Mouse (Mus musculus): ENCODE measurements around the gene Abl2. TPM values are rescaled to one million over a fixed set of nuclear protein-coding genes. Genes with fewer than 3 reads are reported as not detected.
"Not testable (repeated sequence)": the region's sequence is repeated elsewhere in the genome, so short reads cannot be mapped to it uniquely, and the experiment has no call there.

Gene Abl2
- polyA plus RNA-seq (2015; fragmentation: Nextera tagmentation; extraction: Ambion mirVana) = 3.2 and 3.9 TPM in 2 replicates

DNA sequence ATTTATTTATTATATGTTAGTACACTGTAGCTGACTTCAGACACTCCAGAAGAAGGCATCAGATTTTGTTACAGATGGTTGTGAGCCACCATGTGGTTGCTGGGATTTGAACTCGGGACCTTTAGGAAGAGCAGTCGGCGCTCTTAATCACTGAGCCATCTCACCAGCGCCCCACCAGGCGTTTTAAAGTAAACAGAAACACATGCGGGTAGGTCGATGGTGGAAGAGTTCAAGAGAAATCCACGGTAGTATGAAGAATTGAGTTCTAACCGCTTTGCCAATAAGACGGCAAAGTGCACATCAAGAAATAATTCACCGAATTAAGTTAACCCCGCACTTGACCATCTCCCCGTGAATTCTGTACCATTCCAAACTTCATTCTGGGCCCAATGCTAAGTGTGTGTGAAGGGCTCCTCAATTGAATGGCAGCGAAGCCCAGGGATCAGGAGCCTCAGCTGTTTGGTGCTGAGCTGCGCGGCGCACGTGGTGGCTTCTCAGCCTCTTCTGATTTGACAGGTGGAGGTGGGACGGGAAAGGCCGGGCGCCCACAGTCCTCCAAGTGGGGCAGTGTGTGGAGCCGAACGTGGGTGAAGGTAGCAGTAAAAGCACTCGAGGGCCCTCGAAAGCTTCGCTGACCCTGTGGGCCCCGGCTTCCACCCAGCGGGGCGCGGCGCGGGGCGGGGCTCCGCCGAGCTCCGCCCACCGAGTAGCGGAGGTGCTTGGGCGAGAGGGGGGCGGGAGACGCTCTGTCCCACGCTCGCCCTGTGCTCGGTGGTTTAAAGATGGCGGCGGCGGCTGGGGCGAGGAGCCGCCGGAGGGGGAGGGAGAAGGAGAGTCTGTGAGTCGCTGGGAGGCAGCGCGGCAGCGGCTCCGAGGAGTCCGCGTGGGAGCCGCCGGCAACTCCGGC is at the start of gene Abl2:
Abl2 (plus strand) TSS at position 763 of the 907 bp plus-strand sequence.
- Histone ChIP-seq H3K4me2 (peak within 1 kb of the TSS; percentile 68), H3K9me3 (no peaks in the 10 kb centered on the region), H3K27ac (peak within 1 kb of the TSS; percentile 94), H3K9ac (peak within 1 kb of the TSS; percentile 97), H3K36me3 (no peaks in the 10 kb centered on the region), H3K4me3 (peak within 1 kb of the TSS; percentile 97), H3K27me3 (no peaks in the 10 kb centered on the region), H3K4me1 (peaks cover 12% of the 10 kb centered on the region)
- ATAC-seq (ENCODE audit: borderline replicate concordance, extremely low read depth, low FRiP score, low TSS enrichment) = peak; percentile 97
- 7% methylated on average over 59 of the region's 60 CpGs for WGBS

DNA sequence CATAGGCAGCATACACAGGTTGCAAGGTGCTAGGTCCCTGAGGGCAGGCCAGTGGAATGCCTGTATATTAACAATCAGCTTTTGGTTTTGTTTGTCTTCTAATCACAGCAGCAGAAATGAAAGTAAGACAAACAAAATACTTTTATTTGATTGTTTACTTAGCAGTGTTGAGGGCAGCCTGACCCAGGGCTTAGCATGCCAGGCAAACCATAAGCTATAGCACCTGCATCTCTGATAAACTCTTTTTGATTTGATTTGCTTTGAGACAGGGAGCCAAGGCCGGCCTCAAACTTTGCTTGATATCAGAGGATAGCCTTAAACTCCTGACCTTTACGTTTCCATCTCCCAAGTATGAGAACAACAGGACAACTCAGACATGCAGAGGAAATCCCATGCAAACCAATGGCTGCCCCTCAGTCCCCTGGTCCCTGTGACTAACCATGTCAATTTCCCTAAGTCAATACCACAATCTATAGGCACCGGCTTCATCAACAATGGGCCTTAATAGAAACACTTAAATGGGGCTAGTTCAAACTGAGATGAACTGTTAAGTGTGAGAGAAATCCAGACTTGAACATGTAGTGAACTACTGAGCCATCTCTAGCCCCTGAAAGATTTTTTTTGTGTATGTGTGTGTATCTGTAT is 38.3 kb upstream of the Abl2 start:
- Histone ChIP-seq H3K4me2 (no peak overlapping the region), H3K9ac (no peak overlapping the region), H3K4me3 (no peak overlapping the region), H3K36me3 (no peaks in the 10 kb centered on the region), H3K27me3 (no peaks in the 10 kb centered on the region), H3K9me3 (no peaks in the 10 kb centered on the region), H3K4me1 (0 out of 2 replicates have a peak, but pooled peaks cover 6% of the 10 kb centered on the region), H3K27ac (no peak overlapping the region)
- ATAC-seq (ENCODE audit: borderline replicate concordance, extremely low read depth, low FRiP score, low TSS enrichment) = no peak
- WGBS = 49% methylated on average over 3 of the region's 3 CpGs

DNA sequence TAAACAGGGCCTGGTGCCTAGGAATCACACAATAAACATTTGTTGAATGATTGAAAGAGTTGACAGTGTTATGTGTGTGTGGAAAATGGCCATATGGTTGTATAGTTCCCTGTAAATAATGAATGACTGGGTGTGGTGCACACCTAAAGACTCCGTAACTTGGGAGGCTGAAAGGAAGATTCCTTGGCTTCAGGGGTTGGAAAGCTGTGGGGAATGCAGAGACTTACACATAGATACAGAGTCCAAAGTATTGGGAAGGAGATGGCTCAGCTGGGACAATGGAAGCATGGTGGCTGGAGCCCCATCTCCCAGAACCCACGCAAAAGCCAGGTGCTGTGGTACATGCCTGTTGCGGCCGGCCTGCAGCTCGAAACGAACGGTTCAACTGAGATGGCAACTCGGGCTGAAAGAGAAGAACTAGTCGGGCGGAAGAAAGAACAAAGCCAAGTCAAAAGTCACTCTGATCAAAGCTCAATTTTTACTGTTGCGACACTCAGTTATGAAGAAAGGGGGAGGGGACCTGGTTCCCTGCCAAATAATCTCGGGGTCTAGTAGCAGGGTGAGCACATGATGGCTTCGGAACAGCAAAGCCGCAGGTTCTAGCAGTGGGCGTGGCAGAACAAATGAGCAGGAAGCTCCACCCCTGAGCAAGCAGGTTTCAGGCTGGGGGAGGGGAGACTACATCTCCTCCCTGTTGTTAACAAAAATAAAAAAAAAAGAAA is 36.6 kb upstream of the Abl2 start:
- WGBS = 35% methylated on average over 15 of the region's 15 CpGs
- H3K36me3 ChIP-seq = no peaks in the 10 kb centered on the region
- no peak overlapping the region for H3K27ac ChIP-seq
- H3K4me2 ChIP-seq = peak overlapping the region; percentile 45
- H3K27me3 ChIP-seq = no peaks in the 10 kb centered on the region
- no peak for ATAC-seq (ENCODE audit: borderline replicate concordance, extremely low read depth, low FRiP score, low TSS enrichment)
- no peak overlapping the region for H3K9ac ChIP-seq
- H3K9me3 ChIP-seq = no peaks in the 10 kb centered on the region
- H3K4me1 ChIP-seq = 0 out of 2 replicates have a peak, but pooled peaks cover 6% of the 10 kb centered on the region
- 0 out of 2 replicates have a peak overlapping the region, but pooled peaks have one; percentile 8 for H3K4me3 ChIP-seq

DNA sequence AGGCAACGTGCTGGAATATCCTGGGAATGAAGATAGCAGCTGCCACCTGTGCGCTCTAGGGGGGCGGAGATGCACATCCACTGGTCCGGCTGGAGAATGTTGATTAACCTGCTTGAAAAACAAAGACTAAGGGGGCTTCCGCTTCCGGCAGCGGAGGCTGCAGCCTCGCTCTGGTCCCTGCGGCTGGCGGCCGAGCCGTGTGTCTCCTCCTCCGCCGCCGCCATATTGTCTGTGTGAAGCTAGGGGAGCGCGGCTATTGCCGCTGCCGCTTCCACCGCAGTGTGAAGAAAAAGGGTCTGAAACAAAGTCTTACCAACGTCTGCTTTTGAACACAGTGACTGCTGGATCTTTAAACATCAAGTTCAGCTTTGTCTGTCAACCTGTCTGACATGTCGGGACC is 34.7 kb upstream of the Abl2 start, which contains the start of gene Gm10031:
Gm10031 (plus strand) TSS at position 171 of the 400 bp plus-strand sequence.
- not testable (repeated sequence) for H3K4me3 ChIP-seq; H3K9ac ChIP-seq; H3K4me2 ChIP-seq; ATAC-seq (ENCODE audit: borderline replicate concordance, extremely low read depth, low FRiP score, low TSS enrichment); H3K27ac ChIP-seq; H3K4me1 ChIP-seq; H3K9me3 ChIP-seq; H3K27me3 ChIP-seq; H3K36me3 ChIP-seq
- 89% methylated on average over 22 of the region's 22 CpGs for WGBS

DNA sequence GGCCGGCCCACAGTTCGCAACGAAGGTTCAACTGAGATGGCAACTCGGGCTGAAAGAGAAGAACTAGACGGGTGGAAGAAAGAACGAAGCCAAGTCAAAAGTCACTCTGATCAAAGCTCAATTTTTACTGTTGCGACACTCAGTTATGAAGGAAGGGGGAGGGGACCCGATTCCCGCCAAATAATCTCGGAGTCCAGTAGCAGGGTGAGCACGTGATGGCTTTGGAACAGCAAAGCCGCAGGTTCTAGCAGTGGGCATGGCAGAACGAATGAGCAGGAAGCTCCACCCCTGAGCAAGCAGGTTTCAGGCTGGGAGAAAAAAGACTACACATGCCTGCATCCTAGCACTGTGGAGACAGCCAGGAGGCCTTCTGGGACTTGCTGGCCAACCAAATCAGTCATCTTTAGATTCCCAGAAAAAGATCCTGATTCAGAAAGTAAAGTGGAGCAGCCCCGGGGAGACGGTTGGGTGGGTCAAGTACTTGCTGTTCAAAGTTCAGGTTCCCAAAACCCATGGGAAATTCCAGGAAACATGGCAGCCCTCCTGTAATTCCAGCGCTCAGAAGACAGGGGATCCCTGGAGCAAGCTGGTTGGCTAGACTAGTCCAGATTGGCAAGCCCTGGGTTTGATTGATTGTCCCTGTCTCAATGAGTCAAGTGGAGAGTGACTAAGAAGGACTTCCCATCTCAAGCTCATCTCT is 26.0 kb upstream of the Abl2 start:
- ATAC-seq (ENCODE audit: borderline replicate concordance, extremely low read depth, low FRiP score, low TSS enrichment); H3K36me3 ChIP-seq; H3K27ac ChIP-seq; H3K9ac ChIP-seq; H3K4me2 ChIP-seq; H3K9me3 ChIP-seq; H3K4me3 ChIP-seq; H3K27me3 ChIP-seq; H3K4me1 ChIP-seq: not testable (repeated sequence)
- 77% methylated on average over 16 of the region's 16 CpGs for WGBS

DNA sequence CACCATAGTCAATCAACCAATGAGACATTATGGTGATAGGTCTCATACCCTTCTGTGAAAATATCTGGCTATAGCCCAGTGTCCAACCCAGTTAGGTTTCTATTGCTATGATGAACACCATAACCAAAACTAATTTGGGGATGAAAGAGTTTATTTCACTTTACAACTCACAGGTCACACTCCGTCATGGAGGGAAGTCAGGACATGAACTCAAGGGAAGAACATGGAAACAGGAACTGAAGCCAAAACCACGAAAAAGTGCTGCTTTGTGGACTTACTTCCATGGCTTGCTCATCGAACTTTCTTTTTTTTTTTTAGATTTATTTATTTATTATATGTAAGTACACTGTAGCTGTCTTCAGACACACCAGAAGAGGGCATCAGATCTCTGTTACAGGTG is 25.1 kb upstream of the Abl2 start:
- ATAC-seq (ENCODE audit: borderline replicate concordance, extremely low read depth, low FRiP score, low TSS enrichment) = no peak
- H3K36me3 ChIP-seq = no peaks in the 10 kb centered on the region
- H3K4me1 ChIP-seq = no peaks in the 10 kb centered on the region
- 75% methylated on average over 3 of the region's 3 CpGs for WGBS
- H3K4me3 ChIP-seq = no peak overlapping the region
- no peak overlapping the region for H3K4me2 ChIP-seq
- no peak overlapping the region for H3K27ac ChIP-seq
- no peaks in the 10 kb centered on the region for H3K9me3 ChIP-seq
- no peaks in the 10 kb centered on the region for H3K27me3 ChIP-seq
- no peak overlapping the region for H3K9ac ChIP-seq

DNA sequence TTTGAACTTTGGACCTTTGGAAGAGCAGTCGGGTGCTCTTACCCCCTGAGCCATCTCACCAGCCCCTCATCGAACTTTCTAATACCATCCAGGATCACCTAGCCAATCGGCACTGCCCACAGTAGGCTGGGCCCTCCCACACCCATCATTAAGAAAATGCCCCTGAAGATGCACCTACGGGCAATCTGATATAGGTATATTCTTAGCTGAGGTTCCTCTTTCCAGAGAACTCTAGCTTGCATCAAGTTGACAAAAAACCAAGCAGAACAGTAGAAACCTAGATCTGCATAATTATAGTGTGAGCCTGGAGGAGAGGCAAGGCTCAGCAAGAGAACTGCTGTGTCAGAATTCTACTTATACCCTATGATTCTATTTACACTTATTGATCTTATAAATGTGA is 24.7 kb upstream of the Abl2 start:
- 84% methylated on average over 4 of the region's 4 CpGs for WGBS
- no peak overlapping the region for H3K9ac ChIP-seq
- H3K27me3 ChIP-seq = no peaks in the 10 kb centered on the region
- no peaks in the 10 kb centered on the region for H3K9me3 ChIP-seq
- ATAC-seq (ENCODE audit: borderline replicate concordance, extremely low read depth, low FRiP score, low TSS enrichment) = no peak
- H3K4me2 ChIP-seq = no peak overlapping the region
- no peaks in the 10 kb centered on the region for H3K4me1 ChIP-seq
- no peak overlapping the region for H3K4me3 ChIP-seq
- no peak overlapping the region for H3K27ac ChIP-seq
- H3K36me3 ChIP-seq = no peaks in the 10 kb centered on the region

DNA sequence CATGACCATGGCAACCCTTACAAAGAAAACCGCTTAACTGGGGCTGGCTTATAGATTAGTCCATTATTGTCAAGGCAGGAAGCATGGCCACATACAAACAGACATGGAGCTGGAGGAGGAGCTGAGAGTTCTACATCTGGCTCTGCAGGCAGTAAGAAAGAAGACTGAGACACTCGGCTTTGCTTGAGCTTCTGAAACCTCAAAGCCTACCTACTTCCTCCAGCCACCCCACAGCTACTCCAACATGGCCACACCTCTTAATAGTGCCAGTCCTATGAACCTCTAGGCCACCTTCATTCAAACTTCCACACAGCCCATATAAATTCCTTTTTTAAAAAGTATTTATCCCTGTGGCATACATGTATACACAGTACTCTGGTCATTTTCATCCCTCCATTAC is 21.6 kb upstream of the Abl2 start:
- 81% methylated on average over 2 of the region's 2 CpGs for WGBS

DNA sequence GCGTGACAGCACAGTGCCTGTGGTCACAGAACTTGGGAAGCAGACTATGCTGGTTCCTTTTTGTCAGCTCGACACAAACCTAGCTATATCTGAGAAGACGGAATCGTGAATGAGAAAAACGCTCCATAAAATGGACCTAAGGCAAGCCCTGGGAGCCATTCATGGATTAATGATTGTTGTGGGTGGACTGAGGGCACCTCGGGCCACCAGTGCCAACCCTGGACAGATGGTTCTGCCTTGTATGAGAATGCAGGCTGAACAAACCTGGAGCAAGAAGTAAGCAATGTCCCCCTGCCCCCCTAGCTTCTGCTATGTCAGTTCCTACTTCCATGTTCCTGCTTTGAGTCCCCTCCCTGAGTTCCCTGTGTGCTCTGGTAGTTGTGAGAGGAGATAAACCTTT is 20.9 kb upstream of the Abl2 start:
- no peaks in the 10 kb centered on the region for H3K27me3 ChIP-seq
- H3K4me2 ChIP-seq = no peak overlapping the region
- H3K9me3 ChIP-seq = no peaks in the 10 kb centered on the region
- no peak overlapping the region for H3K9ac ChIP-seq
- no peak overlapping the region for H3K4me3 ChIP-seq
- H3K36me3 ChIP-seq = no peaks in the 10 kb centered on the region
- no peaks in the 10 kb centered on the region for H3K4me1 ChIP-seq
- 82% methylated on average over 6 of the region's 6 CpGs for WGBS
- no peak overlapping the region for H3K27ac ChIP-seq
- ATAC-seq (ENCODE audit: borderline replicate concordance, extremely low read depth, low FRiP score, low TSS enrichment) = no peak

More for the DNA sequence above, 21.6 kb upstream of the Abl2 start:
- Histone ChIP-seq H3K9me3 (no peaks in the 10 kb centered on the region), H3K27ac (no peak overlapping the region), H3K4me1 (no peaks in the 10 kb centered on the region), H3K4me2 (no peak overlapping the region), H3K9ac (no peak overlapping the region), H3K4me3 (no peak overlapping the region), H3K27me3 (no peaks in the 10 kb centered on the region), H3K36me3 (no peaks in the 10 kb centered on the region)
- no peak for ATAC-seq (ENCODE audit: borderline replicate concordance, extremely low read depth, low FRiP score, low TSS enrichment)

DNA sequence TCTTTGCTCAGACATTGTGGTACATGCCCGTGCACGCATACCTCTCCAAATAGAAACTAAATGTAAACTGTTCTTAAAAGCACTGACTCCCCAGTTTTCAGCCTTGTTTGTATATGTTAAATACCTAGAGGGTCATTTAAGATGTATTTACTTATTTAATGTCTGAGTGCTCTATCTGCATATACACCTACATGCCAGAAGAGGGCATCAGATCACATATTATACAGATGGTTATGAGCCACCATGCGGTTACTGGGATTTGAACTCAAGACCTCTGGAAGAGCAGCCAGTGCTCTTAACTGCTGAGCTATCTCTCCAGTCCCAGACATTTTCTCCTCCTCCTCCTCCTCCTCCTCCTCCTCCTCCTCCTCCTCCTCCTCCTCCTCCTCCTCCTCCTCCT is 20.2 kb upstream of the Abl2 start:
- no peak for ATAC-seq (ENCODE audit: borderline replicate concordance, extremely low read depth, low FRiP score, low TSS enrichment)
- Histone ChIP-seq H3K4me1 (no peaks in the 10 kb centered on the region), H3K36me3 (no peaks in the 10 kb centered on the region), H3K27ac (no peak overlapping the region), H3K4me3 (no peak overlapping the region), H3K9ac (no peak overlapping the region), H3K27me3 (no peaks in the 10 kb centered on the region), H3K9me3 (no peaks in the 10 kb centered on the region), H3K4me2 (no peak overlapping the region)
- WGBS = 62% methylated on average over 3 of the region's 3 CpGs

DNA sequence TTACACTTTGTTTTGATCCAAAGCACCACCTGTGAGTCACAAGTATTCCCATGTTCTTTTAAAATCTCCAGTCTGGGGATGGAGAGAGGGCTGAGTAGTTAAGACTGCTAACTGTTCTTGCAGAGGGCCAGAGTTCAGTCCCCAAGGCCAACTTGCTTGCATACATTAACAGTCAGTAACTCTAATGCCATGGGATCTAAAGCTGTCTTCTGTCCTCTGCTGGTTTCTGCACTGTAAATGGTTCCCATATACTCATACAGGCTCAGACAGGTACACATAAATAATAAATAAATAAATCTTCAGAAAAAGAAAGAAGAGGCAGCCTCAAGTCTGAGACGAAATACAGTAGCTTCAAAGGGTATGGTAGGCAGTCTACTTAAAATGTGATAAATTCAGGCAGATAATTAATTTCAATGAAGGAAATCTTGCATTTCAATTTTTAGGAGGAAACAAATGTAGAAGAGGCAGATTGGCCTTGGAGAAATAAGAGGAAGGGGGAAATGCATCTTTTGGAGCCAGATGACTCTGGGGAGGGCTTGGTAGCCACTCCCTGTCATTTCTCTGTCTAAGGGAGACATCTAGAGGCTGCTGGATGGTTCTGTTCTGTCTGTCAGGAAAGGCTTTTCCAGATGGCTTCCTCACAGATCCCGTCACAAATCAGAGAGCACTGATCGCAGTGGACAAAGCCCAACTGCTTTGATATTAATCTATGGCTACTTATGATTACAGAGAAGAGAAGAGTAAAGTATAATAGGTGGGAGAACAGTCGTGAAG is 18.6 kb upstream of the Abl2 start:
- H3K36me3 ChIP-seq = no peaks in the 10 kb centered on the region
- H3K9ac ChIP-seq = no peak overlapping the region
- ATAC-seq (ENCODE audit: borderline replicate concordance, extremely low read depth, low FRiP score, low TSS enrichment) = no peak
- no peaks in the 10 kb centered on the region for H3K9me3 ChIP-seq
- H3K27ac ChIP-seq = no peak overlapping the region
- H3K4me2 ChIP-seq = no peak overlapping the region
- WGBS = 47% methylated on average over 4 of the region's 4 CpGs
- H3K4me3 ChIP-seq = no peak overlapping the region
- H3K4me1 ChIP-seq = no peaks in the 10 kb centered on the region
- no peaks in the 10 kb centered on the region for H3K27me3 ChIP-seq

Data from lung, embryonic 15.5 days (tissue).